Mouse (Mus musculus) heart, adult 18-20 months (tissue): ENCODE results near the gene Xntrpc. TPM values are rescaled to one million over a fixed set of nuclear protein-coding genes. Genes with fewer than 3 reads are reported as not detected.
"Not testable (repeated sequence)": the region's sequence is repeated elsewhere in the genome, so short reads cannot be mapped to it uniquely, and the experiment has no call there.

Experiments used
- DNase-seq, 2 experiments: peaks; one replicate each; pipeline ENCODE4 v3.0.0; 2021 to 2022; ENCODE audit warnings: mixed read lengths in 1 of 2
- long read RNA-seq, 2 experiments: library from polyadenylated mRNA; stranded (forward); transcript quantifications; one replicate each; pipeline ENCODE4 v2.0.0; 2021
- total RNA-seq, 2 experiments: library from RNA; stranded (reverse); gene quantifications; 2 replicates each; pipeline ENCODE4 v1.2.3; 2021

Gene Xntrpc
- under 1 TPM; 0.44 to 0.74 TPM for total RNA-seq
- long read RNA-seq, experiment 1, partial matches to known transcripts = 0 of 1 reads
- long read RNA-seq, experiment 1, other reads (novel, unspliced or antisense) = 1 of 1 reads
- long read RNA-seq, experiment 2 = 0 reads

DNA sequence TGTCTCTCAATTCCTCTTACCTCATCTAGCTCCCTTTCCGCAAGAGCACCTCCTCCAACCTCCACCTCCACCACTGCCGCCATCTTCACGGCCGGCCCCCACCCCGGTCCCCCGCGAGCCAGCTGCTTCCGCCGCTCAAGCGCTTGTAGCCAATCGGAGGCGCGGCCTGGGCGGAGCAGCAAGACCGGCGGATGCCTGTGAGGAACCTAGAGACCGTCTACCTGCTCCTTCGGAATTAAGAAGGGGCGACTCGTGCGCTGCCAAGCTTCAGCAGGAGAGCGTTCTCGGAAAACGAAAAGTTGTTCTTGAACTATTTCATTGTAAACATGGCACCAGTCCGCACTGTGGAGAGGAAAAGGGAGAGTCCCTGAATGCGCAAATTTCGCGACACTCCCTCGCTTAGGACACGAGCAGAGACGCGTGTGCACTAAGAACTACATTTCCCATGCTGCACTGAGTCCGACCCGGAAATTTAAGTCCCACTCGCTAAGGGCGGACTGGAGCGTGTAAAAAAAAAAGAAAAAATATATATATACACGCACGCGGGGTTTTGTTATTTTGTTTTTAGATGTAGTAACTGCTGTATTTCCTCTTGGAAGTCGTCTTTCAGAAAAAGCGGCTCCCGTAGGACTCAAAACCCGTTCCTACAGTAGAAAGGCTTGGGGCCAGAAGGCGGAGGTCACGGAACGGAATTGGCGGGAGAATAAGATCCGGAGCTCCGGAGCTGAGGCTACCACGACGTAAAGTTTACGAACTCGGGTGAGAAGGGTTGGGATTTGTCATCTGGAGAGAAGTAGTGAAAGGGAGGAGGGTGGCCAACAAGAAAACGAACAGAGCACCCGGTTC is at the start of gene Xntrpc, which contains the start of the genes Rnf121 and Xndc1:
TSS of gene Xntrpc (plus strand) at position 668 of the 846 bp plus-strand sequence.
TSS of gene Rnf121 (minus strand) at position 424 of the 846 bp plus-strand sequence.
TSS of gene Xndc1 (plus strand) at position 466 of the 846 bp plus-strand sequence.
- DNase-seq = peak; percentile 96

DNA sequence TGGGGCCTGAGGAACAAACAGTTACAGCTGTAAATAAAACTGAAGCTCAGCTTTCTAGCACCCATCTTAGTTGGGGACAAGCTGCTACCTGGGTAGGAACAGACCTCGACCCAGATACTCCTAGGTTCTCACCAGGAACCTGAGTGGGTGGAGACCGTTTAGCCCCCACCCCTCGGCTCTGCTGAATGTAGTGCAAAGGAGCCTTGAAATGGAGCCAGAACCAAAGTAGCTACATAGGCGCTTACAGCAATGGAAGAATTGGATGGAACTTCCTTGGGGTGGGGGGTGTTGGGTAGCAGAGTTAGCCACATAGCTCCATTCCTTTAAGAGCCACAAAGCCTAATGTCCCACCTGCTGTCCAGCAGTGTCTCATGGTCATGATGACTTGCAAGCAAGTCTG is 48.6 kb upstream of the Xntrpc start:
- DNase-seq = no peak

DNA sequence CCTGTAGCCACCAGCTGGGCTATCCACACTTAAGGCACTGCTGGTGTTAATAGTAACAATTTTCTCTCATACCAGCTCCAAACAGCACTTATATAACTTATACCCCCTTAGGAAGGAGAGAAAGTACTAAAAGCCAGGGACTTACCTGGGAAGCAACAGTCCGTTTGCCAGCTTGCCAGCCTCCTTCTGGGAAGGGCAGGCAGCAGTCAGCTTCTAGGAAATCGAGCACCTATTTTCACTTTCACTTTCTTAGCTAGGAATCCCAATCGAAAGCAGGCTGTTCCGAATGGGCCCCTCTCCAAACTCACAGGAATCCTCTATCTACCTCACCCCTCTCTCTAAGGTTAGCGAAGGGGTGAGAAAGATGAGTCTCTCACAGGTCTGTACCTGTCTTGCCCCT is 48.1 kb upstream of the Xntrpc start:
- DNase-seq = peak; percentile 60 to 62

DNA sequence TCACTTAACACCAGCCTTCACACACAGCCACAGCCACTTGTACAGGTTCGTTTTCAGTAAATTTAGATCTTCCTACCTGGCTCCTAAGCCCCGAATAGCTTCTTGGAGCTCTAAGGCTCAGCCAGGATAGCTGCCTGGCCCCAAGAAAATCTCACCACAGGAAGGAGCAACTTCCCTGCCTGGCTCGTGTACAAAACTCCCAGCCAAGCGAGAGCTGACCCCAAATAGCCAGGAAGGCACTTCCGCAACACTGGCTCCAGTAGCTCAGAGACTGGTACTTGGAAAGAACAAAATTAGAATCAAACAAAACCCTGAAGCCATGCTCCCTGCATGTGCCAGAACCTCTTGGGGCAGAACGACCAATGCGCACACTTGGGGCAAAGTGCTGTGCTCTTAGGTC is 47.5 kb upstream of the Xntrpc start:
- peak; percentile 63 to 69 for DNase-seq

DNA sequence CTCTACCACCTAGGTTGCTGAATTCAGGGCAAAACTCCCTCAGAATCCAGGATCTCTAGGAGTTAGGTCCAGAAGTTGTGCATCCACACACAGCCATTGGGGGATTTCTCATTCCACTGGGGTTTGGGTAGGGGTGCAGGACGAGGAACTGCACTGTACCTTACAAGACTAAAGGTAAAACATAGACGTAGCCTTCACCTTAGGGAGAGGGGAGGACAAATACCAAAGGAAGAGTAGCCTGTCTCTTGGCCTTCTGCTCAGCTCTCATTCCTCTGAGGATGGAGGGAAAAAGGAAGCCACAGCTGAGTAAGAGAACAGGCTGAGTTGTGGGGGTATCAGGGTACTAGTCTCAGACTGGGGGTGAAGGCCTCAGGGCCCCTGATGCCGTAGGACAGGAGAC is 46.9 kb upstream of the Xntrpc start, which contains the start of gene Il18bp:
TSS of gene Il18bp (minus strand) at position 101 of the 400 bp plus-strand sequence.
- DNase-seq = no peak

DNA sequence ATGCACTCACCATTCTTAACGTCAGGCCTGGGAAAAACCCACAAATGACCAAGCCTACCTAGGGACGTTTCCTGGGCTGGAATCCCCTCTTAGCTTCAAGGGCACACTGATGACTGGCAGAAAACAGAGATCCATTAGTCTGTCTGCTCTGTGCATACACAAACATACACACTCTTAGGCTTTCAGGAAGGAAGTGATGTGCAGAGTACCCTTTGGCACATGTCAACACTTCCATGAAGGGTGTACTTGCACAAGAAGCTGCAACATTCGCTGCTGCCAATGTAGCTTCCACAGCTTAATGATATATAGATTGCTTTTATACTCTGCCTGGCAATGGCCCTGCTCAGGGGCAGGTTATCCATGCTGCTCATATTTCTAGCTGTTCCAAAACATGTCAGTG is 46.2 kb upstream of the Xntrpc start:
- DNase-seq = no peak

DNA sequence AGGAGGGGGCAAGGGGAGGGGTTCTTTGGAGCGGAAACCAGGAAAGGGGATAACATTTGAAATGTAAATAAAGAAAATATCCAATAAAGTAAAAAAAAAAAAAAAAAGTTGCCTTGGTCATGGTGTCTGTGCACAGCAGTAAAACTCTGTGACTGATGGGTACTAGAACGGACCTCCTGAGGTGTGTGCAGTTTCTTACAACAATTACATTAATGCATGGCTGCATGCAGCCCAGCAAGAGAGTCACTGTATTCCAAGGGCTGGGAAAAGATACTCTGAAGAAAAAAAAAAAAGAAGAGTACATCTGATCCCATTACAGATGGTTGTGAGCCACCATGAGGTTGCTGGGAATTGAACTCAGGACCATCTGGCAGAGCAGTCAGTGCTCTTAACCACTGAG is 44.6 kb upstream of the Xntrpc start:
- DNase-seq = not testable (repeated sequence)

DNA sequence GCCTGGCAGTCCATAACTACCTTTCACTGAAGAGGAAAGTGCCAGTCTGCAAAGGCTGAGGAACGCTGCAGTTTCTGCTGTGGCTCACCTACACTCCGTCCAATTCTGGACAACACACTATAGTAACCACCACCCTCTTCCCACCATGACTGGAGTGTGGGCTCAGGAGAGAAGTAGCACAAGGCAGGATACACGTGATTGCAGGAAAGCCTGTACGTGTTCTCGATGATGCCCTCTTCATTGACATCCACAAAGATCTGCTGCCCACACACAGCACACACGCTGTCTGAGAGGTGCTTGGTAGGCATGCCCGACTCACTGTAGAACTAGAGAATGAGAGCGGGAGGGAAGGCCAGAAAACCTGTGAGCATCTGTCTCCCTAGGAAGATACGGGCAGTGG is 41.7 kb upstream of the Xntrpc start:
- DNase-seq = no peak

DNA sequence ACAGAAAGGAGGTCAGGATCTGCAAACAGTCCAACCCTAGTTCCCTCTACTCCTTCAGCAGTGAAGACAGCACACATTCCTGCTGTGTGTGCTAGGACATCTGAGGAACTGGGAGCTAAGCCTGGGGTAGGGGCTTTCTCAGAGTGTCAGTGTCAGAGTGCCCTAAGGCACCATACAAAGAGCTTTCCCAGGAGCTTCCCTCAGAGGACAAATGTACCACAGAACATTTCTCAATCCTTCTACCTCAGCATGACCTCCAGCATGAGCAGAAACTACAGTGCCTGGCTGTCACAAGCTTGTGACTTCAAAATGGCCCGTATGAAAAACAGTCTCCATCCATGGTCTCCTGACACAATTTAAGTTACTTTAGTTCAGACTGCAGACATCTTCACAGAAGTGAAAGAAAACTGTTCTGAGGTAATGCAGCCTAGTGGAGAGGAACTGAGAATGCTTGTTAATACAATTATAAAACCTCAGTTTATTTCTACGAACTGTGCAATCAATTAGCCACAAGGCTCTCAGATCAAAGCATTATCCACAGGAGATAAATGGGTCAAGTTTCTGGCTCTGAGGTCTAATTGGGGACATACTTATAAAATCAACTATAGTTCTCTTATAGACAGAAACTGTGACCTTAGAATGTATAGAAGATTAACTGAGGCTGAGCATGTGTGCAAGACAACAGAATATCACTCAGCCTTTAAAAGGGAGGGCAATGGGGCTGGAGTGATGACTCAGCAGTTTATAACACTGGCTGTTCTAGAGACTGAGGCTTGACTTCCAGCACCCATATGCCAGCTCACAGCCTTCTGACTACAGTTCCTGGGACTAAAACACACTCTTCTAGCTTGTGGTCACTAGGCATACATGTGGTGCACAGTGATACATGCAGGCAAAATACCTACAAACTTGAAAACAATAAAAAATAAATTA is 40.1 kb upstream of the Xntrpc start:
- no peak for DNase-seq

DNA sequence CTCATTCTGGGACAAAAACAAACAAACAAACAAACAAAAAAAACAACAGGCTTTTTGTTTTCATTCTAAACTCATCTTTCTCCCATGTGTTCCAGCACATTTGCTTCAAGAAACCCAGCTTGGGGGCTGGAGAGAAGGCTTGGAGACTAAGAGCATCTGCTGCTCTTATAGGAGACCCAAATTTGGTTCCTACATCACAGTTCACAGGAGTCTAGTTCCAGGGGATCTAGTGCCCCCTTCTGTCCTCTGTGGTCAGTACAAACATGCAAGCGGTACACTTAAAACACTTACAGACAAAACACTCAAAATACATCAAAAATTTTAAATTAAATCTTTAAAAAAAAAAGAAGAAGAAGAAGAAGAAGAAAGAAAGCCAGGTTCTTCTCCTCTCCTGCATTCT is 30.6 kb upstream of the Xntrpc start:
- DNase-seq = no peak

DNA sequence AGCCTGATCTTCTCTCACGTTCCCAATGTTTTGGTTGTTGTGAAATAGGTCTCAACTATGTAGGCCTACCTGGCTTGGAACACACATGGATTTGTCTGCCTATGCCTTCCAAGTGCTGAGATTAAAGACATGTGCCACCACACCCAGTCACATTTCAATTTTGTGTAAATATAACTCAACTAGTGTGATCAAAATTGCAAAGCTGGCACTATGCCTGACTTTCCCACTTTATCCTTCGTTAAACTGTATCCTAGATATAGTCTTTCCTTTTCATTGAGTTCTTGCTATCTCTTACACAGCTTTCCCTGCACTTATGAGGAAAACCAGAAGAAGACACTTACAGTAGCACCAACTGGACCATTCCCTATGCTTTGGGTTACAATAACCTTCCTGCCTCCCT is 30.0 kb upstream of the Xntrpc start:
- DNase-seq = no peak

DNA sequence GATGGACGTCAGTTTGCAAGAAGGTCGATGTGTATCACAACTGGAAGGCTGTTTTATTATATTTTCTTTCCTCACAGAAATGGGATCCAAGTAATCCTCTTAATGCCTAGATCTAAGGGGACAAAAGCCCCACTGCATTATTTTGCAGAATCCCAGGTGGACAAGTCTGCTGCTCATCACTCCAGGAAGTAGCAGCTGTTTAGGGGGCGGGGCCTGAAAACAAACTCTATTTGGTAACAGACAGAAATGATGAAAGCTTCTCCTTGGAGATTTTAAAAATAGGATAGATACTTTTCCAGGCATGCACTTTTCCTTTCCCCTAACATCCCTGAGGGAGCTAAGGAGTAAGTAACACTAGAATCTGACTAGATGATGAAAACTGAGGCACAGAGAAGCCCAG is 28.2 kb upstream of the Xntrpc start:
- DNase-seq = no peak

DNA sequence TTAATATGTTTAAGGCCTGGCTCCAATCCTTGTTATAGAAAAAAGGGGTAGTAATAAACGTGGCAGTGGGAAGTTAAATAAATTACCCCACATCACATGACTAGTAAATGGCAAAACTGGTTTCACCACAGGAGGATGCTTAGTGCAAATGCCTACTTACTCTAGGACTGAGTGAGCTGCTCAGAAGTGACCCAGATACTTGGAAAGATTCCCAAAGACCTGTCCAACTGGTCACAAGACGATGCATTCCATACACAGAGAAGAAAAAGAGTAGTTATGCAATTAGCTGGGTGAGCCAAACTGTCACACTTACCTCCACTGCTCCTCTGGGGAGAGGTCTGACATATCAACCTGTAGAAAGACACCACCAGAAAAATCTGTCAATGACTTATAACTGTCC is 23.2 kb upstream of the Xntrpc start:
- no peak for DNase-seq

DNA sequence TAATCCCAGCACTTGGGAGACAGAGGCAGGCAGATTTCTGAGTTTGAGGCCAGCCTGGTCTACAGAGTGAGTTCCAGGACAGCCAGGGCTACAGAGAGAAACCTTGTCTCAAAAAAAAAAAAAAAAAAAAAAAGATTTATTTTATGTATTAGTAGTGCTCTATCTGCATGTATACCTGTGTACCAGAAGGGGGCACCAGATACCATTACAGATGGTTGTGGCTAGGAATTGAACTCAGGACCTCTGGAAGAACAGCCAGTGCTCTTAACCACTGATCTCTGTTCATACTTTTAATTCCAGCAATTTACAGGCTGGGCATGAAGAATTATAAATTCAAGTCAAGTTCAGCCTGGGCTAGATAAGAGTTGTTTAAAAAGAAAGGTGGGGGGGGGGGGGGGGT is 17.0 kb upstream of the Xntrpc start:
- DNase-seq = not testable (repeated sequence)

DNA sequence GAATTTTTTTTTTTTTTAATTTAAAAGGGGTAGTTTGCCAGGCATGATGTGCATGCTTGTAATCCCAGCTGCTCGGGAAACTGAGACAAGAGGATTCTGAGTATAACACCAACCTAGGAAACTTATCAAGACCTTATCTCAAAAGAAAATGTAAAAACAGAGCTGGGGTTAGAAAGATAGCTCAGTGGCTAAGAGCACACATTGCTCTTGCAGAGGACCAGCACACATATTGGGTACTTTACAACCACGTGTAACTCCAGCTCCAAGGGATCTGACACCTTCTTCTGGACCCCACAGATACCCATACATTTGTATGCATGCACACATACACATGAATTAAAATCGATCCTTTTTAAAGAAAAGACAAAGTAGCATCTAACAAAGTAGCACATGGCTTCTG is 4.2 kb upstream of the Xntrpc start:
- DNase-seq = no peak

DNA sequence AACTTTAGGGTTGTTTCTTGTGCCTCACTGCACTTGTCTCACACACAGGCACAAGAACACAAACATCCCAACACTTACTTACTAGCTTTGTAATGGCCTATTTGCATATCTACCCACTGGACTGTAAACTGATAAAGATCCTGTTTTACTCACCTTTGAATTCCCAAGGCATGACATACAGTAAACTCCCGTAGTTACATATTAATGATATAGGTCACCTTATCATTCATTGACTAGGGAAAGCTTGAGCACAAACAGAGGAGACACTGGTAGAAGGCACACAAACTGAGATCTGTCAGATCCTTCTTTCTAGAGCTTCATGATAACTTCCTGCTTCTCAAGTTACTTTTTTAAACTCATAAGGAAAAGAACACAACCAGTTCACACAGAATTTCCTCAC is 3.3 kb upstream of the Xntrpc start:
- no peak for DNase-seq

DNA sequence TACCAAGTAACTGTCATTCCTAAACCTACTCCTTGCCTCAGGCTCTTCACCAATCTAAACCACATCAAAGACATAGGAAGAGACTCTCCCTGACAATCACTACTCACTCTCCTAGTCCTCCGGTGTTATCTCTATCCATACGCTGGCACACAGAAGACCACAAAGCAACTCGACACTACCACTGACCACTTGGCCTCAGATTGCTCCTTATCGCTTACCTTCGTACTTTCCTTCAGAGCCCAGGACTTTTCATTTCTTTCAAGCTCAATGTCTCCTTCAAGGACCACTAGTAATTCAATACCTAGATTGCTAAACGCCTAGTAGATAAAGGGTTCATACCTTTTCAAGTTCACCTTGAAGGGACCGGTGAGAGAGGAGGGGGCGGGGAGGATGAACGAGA is 1.6 kb upstream of the Xntrpc start:
- DNase-seq = no peak

DNA sequence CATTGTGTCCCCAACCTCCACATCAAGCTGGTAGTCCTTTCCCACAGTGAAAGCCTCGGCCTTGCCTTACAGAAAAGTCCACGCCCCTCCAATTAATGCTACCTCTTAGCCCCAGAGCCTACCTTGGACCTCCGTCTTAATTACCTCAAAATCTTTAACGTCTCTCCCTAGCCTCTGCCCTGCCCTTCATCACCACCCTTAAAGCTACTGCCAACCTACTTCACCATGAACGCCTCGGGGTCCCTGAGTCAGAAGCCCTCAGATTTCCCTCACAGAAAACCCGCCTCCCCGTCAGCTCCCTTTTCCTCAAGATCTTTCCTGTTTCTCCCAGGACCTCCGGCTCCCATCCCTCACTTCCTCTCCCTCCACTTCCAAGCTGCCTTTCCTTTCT is 863 bp upstream of the Xntrpc start:
- no peak for DNase-seq

DNA sequence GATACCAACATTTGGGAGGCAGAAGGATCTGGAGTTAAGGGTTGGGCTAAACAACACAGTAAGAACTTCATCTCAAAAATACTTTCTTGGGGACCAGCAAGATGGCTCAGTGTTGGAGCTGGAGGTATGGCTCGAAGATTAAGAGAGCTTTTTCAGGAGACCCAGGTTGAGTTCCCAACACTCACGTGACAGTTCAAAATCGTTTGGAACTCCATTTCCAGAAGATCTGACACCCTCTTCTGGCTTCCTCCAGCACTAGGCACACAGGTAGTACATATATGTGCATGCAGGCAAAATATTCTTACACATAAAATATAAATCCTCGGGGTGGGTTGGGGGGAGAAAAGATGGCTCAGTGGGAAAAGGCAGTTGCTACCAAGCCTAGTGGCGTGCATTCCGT is 850 bp downstream of the Xntrpc start:
- no peak for DNase-seq

DNA sequence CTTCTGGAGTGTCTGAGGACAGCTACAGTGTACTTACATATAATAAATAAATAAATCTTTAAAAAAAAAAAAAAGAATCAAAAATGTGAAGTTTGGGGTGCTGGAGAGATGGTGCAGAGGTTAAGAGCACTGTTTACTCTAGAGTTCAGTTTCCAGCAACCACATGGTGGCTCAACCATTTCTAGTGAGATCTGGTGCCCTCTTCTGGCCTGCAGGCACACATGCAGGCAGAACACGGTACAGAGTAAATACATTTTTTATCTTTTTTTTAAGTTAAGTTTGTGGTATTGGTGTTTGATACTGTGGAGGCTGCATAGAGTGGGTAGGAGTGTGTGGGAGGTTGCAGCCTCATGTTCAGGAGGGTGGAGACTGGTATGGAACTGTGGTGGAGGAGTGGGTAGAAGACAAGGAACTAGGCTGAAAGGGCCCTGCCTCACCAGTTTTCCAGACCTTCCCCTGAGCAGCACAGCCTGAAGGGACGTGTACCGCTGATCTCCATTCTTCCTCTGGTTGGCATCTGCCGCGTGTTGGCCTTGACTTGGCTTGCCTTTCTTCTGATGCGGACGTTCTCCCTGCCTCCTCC is 11.3 kb downstream of the Xntrpc start:
- peak in 1 of 2 experiments; percentile 28 for DNase-seq

DNA sequence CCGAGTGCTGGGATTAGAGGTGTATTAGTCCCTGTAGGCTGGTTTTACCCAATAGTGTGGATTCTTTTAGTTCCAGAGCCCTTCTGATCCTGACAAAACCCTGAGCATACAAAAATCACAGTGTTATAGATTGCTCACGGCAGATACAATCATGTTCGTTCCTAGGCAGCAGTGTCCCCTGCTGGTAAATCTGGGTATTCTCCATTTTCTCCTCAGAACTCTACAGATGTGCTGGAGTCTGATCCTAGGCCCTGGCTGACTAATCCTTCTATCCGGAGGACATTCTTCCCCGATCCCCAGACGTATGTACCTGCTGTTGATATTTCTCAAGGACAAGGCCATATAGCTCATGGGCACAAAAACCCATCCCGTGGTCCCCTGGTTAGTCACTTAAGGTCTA is 13.0 kb downstream of the Xntrpc start:
- DNase-seq = peak in 1 of 2 experiments; percentile 50

DNA sequence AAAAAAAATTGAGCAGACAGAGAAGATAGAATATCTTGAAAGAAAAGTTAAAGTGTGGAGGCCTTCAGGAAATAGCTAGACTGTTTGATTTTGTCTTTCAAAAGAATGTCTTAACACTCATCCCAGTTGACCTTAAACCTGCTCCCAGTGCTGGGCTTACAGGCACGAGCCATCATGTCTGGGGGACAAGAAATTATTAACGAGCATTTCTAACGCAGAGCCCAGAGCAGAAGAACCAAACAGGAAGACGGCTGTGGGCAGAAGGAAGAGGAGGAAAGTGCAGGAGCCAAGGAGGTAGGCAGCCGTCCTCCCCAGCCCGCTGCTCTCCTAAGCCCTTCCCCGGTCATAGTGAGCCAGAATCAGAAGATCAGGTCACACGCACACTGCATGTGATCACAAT is 14.8 kb downstream of the Xntrpc start:
- no peak for DNase-seq
